Mouse (Mus musculus) T-helper 2 cell (primary cell): ENCODE data around the gene Mrgprf.

Experiments
- in situ Hi-C: fragments of 300-600 bp; cut with MboI, MseI; formaldehyde crosslinking; loops from one replicate; pipeline ENCODE4 v1.15.1; 2025; ENCODE audit warnings: high pct_unique_total_duplicates

Mrgprf gene

DNA sequence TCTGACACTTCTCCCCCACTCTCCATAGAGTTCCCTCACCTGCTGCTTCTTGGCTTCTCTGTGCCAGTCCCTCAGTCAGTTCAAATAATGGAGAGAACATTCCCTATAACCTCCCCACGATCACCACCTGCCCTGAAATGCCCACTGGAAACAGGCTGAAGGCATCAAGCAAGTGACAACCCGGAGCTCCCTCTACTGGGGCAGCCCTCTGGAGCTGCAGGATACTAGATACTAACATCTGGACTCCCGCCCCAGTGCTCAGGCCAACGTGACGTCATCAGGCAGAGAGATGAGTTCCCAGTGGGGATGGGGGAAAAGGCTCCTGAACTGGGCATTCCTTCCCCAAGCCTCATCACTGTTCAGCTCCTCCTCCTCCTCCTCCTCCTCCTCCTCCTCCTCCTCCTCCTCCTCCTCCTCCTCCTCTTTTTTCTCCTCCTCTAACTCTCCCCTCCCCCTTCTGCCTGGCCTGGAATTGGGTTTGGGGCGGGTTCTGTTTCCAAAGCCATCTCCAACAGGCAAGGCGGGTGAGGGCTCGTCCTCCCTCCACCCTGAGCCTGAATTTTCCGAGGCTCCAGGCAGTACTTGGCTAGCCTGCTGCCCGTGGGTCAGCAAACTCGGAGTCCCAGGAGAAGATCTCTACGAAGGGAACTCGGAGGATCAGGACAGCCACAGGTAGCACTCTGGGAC, at the start of gene Mrgprf:
Gene Mrgprf (plus strand): TSS at position 508 of the 687 bp plus-strand sequence.
- in situ Hi-C loops, result no loop called here

DNA sequence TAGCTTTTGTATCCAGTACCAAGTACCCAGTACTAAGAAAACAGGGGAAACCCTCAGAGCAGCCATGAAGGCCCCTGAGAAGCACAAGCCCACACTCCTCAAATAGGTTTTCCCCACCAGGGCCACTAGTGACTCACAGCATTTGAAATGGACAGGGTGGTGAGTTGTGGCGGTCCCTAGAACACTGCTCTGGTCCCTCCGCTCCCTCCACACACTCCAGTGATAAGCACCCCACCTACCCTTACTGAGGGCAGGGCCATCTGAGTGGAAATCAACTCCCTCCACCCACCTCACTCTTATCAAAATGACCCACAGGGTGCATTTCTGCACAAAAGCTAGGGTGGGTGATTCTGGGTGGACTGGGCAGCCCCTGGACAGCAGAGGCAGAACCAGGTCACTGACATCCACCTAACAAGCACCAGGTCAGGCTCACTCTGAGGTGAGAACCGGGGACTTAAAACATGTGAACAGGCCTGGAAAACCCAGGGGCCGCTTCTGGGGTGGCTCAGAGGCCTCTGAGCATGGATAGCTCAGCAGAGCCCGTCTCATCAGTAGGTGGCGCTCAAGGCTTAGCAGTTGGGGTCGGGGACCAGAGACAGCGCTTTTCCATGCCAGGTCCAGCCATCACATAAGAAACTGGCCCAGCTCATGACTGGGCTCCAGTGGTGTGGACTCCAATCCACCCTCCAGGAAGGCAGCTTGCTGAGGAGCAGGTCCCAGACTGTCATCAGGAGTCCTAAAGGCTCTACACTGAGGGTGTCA, 47.7 kb upstream of the Mrgprf start:
- in situ Hi-C loops, result no loop called here

DNA sequence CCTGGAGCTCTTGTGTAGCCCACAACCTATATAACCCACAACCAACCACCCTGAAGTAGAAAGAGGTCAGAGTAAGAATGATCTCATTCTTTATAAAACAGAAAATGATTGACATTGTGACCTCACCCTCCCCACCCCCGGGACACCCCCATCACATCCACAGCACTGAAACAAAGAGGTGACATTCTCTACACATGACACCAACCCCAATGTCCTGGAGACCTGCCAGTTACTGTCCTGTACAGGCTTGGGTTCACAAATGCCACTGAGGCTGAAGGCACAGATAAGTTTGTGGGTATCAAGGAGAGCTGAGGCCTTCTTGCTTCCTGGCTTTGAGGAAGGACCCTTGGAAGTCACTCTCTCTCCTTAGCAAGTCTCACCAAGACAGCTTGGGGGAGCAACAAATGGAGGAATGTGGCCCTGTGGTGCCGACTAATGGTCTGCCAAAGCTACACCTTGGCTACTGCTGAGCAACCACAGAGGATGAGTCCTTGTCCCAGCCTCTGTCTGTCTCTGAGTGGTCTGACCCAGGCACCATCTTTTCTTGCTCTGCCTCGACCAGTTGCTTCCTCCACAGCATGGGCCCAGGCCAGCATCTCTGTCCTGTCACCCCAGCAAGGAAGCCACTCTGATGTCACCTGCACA, 46.5 kb upstream of the Mrgprf start:
- in situ Hi-C loops, result no loop called here

DNA sequence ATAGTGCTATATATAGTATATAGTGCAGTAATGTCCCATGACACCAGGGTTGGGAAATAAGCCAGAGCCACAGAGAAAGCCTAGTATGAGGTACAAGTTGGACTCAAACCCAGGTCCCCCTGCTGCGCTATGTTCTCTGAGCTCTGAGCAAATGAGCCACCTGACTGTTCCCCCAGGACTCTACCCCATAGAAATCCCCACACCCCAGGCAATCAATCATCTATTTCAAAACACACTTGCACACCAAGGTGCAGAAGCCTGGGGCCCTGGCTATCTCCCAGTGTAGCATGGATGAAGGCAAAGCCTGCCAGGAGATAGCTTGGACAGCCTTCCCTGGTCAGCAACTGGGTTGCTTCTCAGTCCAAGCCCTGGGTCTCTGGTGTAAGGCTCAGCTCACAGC, 44.5 kb upstream of the Mrgprf start:
- in situ Hi-C loops, result loop anchor here (5.0 kb wide), 1 partner anchor 81 kb away; no protein-coding TSS in a partner anchor

DNA sequence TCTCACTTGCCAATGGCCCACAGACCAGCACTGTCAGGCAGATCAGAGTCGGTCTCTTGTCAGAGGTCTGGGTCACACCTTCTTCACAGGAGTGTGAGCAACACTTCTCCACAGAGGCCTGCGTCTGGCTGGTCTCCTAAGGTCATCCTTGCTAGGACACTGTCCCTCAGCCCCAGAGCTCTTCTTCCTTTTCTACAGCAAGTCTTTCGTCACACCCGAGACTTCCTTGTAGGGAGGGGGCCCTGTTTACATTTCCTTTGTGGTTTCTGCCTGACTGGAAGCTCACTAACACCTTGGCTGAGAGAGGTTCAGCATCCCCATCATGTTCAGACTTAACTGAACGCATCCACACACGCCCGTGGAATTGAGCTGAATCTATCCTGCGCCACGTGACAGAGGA, 36.4 kb upstream of the Mrgprf start:
- in situ Hi-C loops, result no loop called here

DNA sequence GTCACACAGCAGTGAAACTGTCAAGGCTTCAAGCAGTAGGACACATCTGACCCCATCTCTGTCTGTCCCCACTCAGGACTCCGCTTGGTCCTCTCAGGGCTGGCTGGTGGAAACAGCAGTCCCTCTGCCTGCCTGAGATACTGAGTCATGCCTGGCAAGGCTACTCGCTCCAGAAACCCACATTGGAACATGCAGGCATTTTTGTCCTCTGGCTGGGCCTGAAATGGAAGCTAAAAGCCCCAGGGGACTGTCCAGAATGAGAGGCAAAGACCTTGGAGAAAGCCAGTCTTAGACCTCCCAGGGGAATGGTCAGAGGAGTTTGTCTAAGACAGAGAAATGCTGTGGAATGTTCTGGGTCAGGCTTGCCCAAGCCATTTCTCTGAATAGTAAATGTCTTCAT, 34.6 kb upstream of the Mrgprf start:
- in situ Hi-C loops, result no loop called here

DNA sequence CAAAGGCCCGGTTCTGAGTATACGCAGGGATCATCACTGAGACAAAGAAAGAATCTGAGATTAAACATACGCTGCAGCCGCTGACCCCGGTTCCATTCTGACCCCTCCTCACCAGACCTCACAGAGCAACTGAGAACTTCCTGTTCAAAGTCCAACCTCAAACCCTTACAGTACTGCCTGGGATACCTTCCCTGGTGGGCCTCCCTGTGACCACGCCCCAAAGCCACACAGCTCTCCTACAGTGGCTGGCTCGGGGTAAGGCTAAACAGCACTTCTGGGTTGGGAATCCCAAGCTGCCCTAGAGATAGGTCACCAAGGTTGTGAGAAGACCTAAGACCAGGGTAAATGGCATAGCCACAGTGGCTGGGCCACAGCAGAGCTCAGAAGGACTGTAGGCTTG, 31.7 kb upstream of the Mrgprf start:
- in situ Hi-C loops, result no loop called here

DNA sequence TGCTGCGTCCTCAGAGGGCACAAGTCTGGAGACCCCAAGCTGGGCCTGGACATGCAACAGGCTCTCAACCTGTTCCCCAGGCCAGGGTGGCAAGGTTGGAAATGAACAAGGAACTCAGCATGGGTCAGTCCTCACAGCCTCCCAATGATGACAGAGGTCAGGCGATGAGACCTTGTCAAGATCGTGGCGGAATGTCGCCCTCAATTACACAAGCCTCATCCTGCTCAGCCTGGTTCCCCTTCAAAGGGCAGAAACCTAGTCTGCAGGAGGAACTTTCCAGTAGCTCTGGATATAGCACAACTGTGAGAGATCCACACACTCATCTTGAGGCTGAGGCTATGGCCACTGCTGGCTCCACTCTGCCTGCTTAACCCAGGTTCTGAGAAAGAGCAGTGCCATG, 29.7 kb upstream of the Mrgprf start:
- in situ Hi-C loops, result no loop called here

DNA sequence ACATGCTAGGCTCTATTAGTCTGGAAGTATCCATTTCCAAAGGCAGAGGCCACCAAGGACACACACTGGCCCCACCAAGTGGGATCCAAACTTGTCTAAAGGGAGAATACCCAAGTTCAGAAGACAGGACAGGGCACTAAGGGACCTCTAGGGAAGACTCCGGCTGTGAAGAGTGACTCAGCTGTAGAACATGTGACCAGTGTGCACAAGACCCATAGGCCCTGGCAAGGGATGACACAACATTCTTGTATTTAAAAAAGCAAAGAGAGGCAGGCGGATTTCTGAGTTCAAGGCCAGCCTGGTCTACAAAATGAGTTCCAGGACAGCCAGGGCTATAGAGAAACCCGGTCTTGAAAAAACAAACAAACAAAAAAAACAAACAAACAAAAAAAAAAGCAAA, 25.1 kb upstream of the Mrgprf start:
- in situ Hi-C loops, result no loop called here

DNA sequence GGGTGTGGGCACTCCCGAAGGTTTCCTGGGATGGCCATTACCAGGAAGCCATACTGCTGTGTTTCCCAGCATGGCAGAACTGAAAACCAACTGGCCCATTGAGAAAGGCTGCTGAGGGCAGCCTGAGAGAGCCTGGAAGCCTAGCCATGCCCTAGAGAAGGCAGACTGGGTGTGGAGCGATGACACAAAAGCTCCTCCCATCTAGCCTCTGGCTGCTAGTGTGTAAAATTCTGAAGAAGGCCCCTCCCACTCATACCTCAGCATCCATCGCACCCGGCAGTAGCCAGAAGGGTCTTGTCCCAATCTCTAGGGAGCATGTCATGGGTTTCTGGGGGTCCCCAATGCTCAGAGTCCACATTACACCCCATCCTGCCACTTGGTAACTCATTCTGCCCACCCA, 19.2 kb upstream of the Mrgprf start:
- in situ Hi-C loops, result no loop called here

DNA sequence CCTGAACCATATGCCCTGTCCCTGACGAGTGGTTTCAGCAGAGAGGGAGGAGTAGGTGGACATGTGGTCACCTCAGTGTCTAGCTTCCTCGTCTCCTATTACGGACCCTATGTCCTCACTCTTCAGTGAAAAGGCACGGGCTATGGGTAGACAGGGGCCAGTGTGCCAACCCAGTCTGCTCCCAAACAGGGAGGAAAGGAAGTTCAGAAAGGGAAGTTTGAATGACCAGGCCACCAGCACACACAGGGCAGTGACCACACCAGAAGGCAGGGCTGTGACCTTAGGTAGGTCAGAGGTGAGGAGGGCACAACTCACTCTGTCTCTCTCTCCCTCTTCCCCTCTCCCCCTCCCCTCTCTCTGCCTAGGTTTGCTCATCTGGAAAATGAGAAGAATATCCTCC, 17.6 kb upstream of the Mrgprf start:
- in situ Hi-C loops, result no loop called here

DNA sequence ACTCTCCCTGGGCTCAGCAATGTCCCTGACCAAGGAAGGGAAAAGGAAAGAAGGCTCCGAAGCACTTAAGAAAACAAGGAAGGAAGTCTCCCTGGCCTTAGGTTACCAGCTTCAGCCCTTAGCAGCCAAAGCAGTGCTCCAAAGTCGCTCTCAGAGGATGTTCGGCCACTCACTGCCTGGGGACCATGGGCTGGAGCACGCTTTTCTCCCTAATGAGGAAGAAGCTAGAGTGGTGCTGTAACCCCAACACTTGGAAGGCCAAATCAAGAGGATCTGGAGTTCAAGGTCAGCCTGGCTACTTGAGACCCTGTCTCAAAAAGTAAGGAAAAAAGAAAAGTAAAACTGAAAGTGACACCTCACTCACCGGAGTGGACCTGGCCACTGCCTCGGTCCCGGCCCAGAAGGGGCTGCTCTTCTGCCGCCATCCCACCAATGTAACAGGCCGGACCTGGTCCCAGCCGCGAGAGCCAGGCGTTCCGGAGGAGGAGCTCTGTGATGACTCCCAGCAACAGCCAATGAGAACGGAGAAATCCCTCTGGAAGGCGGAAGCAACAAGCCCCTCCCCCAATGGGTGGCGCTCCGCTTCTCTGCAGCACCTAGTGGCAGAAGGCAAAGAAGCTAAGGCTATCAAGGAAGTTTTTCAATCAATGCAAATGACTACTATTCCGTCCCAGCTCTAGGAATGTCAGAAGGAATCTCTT, 17.0 kb upstream of the Mrgprf start, which contains the start of gene Tpcn2:
Gene Tpcn2 (minus strand): TSS at position 525 of the 701 bp plus-strand sequence.
- in situ Hi-C loops, result no loop called here

DNA sequence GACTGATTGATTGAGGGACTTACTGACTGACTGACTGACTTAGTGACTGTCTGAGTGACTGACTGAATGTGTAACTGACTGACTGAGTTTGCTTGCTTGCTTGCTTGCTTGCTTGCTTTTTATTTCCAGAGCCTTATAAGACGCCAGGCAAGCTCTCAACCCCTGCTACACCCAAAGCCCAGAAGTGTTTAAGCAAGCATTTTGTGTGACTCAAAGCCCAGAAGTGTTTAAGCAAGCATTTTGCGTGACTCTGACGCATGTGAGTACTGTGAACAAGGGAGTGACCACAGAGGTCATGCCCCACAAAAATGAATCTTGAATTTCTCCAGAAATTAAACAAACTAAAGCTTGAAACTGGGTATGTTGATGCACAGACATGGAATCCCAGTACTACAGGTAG, 16.3 kb upstream of the Mrgprf start:
- in situ Hi-C loops, result no loop called here

DNA sequence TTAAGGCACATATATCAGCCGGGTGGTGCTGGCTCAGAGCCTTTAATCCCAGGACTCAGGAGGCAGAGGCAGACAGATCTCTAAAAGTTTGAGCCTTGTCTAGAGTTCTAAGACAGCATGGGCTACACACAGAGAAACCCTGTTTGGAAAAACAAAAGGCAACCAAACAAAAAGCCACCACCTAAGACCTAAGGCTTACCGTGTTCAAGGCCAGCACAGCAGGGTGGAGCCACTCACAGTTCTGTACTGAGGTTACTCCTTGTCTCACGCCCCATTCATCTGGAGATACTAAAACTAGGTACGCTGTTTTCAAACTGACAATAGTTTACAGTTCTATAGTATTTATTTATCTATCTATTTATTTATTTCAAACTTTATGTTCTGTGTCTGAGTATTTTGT, 15.2 kb upstream of the Mrgprf start:
- in situ Hi-C loops, result no loop called here

DNA sequence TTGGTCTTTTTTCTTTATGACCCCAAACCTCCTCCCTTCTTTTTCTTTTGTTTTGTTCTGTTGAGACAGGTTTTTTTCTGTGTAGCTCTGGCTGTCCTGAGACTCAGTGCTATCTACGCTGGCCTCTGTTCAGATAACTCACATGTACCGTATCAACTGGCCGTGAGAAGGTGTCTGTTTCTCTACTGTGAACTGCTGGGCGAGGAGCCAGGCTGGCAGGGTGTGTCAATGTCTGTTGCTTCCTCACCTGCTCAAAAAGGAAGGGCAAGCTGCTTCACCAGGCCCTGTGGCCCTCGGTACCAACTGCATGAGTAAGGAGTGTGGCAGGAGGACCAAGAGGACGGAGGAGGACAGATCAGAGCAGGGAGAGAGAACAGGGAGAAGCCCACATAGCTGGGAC, 13.2 kb upstream of the Mrgprf start:
- in situ Hi-C loops, result no loop called here

DNA sequence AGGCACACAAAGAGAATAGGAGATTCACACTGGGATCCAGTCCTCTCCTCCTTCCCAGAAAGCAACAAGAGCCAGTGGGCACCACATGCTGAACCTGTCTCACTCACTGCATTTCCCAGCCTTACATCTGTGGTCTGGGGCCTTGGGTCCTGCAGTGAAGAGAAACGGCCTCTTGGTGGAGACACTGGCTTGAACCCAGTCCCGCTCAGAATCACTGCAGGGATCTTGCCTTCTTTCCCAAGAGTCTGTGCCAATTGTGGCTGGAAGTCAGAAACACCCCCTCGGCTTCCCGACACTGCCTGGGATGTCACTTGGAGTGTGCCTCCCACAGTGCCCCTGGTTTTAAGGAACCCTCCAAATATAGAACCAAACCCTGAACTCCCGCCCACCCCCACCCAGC, 11.3 kb upstream of the Mrgprf start:
- in situ Hi-C loops, result no loop called here

DNA sequence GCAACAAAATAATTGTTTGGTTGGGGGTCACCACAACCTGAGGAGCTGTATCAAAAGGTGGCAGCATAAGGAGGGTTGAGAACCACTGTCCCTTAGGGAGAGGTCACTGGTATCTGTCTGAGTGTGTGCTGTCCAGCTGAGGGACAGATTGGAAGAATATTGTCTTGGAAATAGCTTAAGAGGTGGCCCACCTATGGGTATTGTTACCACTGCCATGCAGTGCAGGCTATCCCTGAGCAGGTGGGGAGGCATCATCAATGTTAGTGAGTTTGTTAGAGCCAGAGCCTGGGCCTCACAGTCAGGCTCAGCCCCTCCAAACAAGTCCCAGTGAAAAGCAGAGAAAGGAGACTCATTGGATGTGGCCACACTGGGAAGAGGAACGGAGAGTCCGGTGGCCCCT, 8.8 kb upstream of the Mrgprf start:
- in situ Hi-C loops, result no loop called here

DNA sequence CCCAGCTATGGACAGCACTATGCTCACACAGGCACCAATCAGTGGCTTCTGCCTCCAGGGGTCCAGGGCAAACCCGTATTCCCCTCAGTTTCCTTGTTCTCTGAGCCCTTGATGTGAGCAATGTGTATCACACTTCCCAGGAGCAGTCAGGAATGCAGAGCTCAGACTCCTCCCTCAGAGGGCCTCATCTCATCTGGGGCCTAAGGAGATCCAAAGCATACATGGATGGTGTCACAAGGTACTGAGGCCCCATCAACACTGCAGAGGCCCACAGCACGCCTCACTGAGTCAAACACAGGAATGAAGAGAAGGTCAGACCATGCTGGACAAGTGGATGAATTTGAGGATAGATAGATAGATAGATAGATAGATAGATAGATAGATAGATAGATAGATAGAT, 7.9 kb upstream of the Mrgprf start:
- in situ Hi-C loops, result no loop called here

DNA sequence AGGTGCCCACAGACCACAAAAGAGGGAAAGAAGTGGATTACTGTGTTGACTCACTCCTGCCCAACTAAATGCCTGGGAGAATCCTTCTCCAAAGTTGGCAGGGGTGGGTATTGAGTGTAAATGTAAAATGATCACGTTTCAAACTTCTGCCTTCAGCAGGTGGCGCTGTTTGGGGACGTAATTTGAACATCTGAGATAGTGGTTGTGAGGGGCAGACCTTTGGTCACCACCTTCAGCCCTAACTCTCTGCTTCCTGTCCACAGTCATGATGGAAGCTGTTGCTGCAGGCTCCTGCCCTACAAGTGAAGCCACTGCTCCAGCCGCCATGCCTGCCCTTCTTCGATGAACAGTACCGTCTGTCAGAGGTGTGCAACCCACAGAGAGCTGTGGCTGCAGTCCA, 6.8 kb upstream of the Mrgprf start:
- in situ Hi-C loops, result no loop called here

DNA sequence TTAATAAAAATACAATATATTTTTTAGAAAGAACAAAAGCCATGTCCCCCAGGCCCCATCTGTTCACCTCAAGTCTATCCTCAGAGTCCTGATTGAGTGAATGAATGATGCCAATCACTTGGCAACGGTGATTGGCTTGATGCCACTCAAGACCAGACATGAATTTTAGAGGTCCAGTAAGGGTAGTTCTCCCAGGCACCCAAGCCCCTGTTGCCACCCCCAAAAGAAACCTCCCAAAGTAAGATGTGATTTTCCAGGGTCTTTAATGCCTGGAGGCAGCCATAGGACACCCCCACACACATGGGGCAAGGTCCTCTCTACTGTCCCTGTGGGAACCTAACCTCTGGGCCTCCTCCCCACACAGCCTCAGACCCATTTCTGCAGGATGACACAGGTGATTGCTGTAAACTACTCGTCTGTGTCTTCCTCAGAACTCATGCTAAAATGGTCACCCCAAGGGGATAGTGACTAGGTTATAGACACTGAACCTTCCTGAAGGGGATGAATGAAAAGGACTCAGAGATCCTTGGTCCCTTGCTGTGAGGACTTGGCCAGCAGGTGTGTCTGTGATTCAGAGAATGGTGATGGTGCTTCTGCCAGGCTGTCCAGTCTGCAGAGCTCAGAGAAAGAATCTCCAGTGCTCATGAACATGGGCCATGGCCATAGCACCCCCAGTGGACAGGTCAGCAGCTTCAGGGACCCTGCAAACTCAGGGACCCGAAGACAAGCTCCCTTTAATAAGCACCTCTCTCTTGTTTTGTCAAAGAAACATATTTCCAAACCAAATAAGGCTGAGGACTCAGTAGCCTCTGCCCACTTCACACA, 1.8 kb upstream of the Mrgprf start:
- in situ Hi-C loops, result no loop called here

DNA sequence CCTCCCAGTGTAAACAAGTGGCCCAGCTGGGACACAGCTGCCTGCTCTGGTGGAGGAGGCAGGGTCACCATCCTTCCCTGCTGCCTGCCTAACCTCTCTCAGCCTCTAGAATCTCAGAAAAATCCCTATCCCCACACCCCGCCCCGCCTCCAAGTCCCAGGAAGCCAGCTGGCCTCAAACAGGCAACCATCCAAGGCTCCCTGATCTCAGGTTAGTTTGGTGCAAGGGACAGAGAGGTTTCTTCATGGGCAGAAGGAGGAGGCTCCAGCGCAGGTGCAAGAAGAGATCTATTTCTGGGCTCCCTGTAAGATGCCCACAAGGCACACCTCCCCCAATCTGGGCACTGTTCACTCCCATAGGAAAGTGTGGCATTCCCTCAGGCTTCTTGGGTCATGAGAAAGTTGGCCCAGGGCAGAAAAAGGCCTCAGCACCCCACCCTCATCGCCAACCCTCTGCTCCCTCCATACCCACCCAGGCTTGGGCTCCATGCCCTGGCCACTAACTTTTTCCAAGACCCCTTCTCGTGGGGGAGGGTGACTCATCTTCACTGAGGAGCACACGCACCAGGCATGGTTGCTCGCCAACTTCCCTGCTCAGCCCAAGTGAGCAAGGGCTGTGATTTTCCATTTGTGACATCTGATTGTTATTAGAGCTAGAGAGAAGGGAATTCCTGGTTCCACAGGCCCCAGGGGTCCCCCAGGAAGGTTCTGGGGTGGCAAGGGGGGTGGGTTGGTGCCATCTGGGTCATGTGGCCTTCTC, 887 bp upstream of the Mrgprf start:
- in situ Hi-C loops, result no loop called here
